Mouse (Mus musculus) adrenal gland, adult 18-20 months (tissue): Measurements from ENCODE around the gene Zfp69. TPM values are rescaled to one million over a fixed set of nuclear protein-coding genes. Genes with fewer than 3 reads are reported as not detected.

Experiments used
- DNase-seq, 2 experiments: peaks; one replicate each; pipeline ENCODE4 v3.0.0; 2021 to 2022; ENCODE audit warnings: low spot score in 2 of 2
- long read RNA-seq, 2 experiments: library from polyadenylated mRNA; stranded (forward); transcript quantifications; one replicate each; pipeline ENCODE4 v2.0.0; 2021
- total RNA-seq, 2 experiments: library from RNA; stranded (reverse); gene quantifications; 1 replicate in 1 of 2; 2 replicates in 1 of 2; pipeline ENCODE4 v1.2.3; 2021

The Zfp69 gene
- 1 to 10 TPM; 1.4 to 1.7 TPM for total RNA-seq
- long read RNA-seq, experiment 1: 0 reads
- long read RNA-seq, experiment 2, partial matches to known transcripts: 0 of 2 reads
- long read RNA-seq, experiment 2, other reads (novel, unspliced or antisense): 2 of 2 reads

GRCm38 (mm10) chr4:120951428-120951973, at the start of gene Zfp69:
TSS of gene Zfp69 (minus strand) at chr4:120951699.
- DNase-seq: peak; percentile 88 to 91

GRCm38 (mm10) chr4:121001042-121001441, 49.5 kb upstream of the Zfp69 start:
- no peak for DNase-seq

- DNase-seq: no peak
These were observed 44.4 kb upstream of the Zfp69 start for GRCm38 (mm10) chr4:120995911-120996310.

DNA sequence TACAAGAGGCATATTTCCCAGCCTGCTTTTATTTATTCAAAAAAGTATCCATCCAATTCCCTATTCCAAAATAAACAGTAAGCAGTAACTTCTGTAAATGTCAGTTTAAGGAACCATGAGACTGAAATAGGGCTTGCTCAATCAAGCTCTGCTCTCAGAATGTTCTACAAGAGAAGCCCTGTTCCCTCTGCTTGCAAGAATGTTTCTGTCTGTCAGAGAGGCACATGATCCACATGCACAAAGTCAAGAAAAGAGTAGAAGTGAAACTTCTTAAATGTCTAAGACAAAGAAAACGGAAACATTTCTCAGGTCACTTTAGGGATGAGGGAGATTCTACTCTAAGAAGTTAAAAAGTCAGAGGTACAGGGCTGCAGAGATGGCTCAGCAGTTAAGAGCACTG, 41.5 kb upstream of the Zfp69 start:
- DNase-seq: no peak

DNA sequence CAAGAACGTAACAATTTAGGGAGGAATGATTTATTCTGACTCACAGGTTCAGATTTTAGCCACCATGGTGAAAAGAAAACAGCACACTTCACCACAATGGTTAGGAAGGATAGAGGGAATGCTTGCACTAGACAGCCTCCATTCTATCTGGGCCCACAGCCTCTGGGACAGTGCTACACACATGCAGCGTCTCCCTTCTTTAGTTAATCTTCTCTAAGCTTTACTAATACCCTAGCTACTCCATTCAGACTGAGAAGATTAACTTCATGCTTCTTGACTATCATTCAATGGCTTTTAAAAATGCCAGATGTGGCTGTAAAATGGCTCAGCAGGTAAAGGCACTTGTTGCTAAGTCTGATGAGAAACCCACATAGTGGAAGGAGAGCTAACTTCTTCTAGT, 40.8 kb upstream of the Zfp69 start:
- DNase-seq: no peak

DNA sequence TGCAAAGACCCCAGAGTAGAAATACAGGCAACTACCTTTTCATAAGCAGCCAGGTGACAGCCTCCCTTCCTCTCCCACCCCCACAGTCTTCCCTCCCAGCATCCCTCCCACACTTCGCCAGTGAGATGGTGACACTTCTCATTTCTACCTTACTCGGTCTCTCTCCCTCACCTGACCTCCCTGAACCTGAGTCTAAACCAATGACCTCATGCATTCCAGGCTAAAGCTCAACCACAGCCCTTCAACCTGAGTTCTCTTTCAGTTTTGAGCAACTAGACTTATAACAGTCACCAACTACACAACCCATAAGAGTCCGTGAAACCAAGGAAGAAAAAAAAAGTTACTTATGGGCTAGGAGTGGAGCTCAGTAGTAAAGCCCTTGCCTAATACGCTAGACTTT, 35.8 kb upstream of the Zfp69 start:
- DNase-seq: no peak

- DNase-seq: peak; percentile 55
These were observed 34.9 kb upstream of the Zfp69 start for GRCm38 (mm10) chr4:120986446-120986845.

- DNase-seq: no peak
These were observed 26.7 kb upstream of the Zfp69 start for GRCm38 (mm10) chr4:120978221-120978620.

DNA sequence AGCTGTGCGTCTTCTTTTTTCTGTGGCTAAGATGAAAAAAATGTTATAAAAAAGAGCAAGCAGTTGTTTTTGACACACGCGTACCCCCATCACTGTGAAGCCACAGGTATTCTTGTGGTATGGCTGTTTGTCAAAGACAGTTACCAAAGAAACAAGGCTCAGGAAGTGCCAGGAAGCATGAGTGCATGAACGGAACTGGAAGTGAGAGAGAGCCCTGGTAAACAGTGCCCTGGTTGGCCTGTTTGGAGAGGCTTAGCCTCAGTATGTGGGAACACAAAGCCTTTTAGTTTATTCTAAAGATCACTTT, 23.9 kb upstream of the Zfp69 start:
- DNase-seq: no peak

DNA sequence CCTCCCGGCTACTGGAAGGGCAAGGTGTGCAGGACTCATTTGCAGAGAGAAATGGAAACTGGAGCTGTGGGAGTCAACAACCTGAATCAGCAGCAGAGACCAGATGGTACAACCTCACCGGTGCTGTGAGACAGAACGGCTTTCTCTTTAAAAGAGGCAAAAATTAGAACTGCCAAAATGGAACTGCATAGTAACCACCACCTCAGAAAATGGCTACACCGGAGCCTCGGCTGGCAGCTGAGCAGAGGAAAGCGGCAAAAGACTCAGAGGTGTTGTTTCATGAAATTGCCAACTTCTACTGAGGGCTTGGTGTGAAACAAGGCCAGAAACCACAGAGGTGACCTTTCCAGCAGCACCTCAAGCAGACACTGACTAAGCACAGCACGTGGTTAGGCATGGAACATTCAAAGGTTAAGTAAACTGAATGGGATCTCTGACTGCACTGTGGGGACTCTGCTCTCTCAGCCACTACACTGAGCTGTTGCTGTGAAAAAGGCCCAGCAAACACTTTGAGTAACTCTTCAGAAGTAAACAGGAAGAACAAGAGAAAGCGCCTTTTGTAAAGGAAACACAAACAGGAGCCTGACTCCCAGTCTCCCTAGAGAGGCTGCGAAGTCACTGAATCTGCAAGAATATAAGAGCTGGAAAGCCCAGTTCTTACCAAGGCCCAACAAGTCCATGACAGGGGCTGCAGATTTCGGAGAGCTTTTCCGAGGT, 23.4 kb upstream of the Zfp69 start:
- DNase-seq: no peak

- no peak for DNase-seq
These were observed 20.3 kb upstream of the Zfp69 start for GRCm38 (mm10) chr4:120971842-120972241.

- DNase-seq: no peak
These were observed 18.1 kb upstream of the Zfp69 start for GRCm38 (mm10) chr4:120969382-120970146.

- no peak for DNase-seq
These were observed 17.0 kb upstream of the Zfp69 start for GRCm38 (mm10) chr4:120968486-120968885.

- DNase-seq: no peak
These were observed 4.1 kb upstream of the Zfp69 start for GRCm38 (mm10) chr4:120955586-120955985.

- DNase-seq: no peak
These were observed 2.2 kb upstream of the Zfp69 start for GRCm38 (mm10) chr4:120953667-120954066.

GRCm38 (mm10) chr4:120953038-120953437, 1.5 kb upstream of the Zfp69 start:
- no peak for DNase-seq

- no peak for DNase-seq
These were observed 664 bp upstream of the Zfp69 start for GRCm38 (mm10) chr4:120952163-120952562.

DNA sequence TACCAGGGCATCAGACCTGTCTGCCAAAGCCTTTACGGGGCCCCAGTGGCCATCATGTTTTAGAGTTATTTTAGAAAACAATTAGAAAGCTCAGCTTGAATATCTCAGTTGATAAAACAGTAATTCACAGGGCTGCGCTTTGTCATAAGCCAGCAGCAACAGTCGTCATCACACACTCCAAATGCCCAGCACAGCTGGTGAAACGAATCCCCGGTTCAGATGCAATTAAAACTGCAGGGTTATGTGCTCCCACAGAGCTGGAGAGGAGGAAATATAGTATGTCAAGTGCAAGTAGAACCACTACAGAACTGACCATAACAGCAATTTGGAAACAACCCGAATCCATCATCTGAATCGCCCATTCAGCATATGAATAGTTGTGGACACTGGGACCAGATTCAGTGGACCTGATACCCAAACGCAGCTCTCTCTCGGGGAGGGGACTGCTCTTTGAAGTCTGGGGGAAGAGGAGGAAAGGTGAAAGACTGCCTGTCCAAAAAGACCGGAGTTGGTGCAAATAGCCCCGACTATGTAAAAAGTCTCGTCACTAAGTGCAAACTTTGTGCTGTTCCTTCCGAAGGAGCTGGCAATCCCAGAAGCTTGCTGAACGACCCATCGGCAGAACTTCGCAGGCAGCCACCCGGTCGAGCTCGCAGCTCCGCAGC, 604 bp downstream of the Zfp69 start:
- no peak for DNase-seq

DNA sequence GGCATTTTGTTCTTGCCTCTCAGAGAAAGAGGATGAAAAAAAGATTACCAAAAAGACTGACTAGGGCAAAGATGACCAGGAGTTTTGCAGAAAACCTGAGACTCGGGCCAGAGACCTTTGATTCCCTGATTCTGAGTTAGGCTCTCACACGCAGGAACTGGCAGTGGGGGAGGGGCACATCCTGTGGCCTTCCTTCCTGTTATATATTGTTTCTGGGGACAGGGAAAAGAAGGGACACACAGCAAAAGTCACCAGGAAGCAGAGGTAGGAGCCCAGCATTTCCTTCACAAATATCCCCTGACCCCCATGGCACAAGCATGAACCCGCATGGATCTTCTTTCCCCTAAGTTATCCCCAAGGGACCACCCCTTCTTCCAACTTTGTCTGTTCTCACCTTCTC, 2.6 kb downstream of the Zfp69 start:
- peak in 1 of 2 experiments; percentile 31 for DNase-seq

DNA sequence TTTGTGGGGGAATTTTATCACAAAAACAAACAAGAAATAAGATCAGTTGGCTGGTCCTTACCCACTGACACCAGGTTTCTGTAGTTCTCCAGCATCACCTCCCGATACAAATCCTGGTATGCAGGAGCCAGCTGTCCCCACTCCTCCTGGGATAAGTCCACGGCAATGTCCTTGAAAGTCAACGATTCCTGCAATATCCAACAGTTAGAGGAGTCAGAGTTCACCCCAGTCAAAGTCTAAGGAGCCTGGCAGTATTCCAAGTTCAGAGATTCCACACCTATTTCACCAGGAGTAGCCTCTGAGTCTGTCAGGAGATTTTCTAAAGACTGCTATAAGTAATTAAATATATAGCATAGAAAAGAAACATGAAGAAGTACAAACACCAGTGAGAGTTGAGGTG, 16.5 kb downstream of the Zfp69 start:
- DNase-seq: no peak

GRCm38 (mm10) chr4:120930736-120931135, 20.8 kb downstream of the Zfp69 start:
- no peak for DNase-seq

DNA sequence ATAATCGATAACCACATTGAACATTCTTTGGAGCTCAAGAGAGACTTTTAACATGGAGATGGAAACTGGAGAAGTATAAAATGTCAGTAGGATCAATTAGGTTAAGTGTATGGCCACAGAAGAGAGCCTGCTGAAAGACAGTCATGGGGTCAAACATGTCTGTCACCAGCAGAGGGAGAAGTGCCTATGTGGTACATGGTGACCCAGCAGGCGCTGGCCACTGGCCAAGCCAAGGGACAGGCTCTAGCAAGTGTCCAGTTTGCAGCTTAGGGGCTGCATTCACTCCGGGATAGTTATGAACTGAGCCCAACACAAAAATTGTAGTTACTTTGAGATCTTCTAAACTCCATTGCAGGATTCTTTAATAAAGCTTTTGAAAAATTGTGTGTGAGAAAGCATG, 22.8 kb downstream of the Zfp69 start:
- peak in 1 of 2 experiments; percentile 23 for DNase-seq
